Mouse (Mus musculus): Measurements from ENCODE around the gene S100a14.

GRCm38 (mm10) chr3:90550421-90550790 lies 23.8 kb downstream of the S100a14 start:
- TF ChIP-seq CTCF (IDR thresholded peaks at IDR 0.05; ENCODE audit: extremely low read depth, insufficient read depth, low read length) (no peak), POLR2A (IDR thresholded peaks at IDR 0.05; ENCODE audit: extremely low read depth, insufficient read depth, low read length) (no peak)

Measured in cortical plate, adult 2 months (tissue).